Mouse (Mus musculus): Measurements from ENCODE around the gene Tmem167. TPM values are rescaled to one million over a fixed set of nuclear protein-coding genes. Genes with fewer than 3 reads are reported as not detected.
"Not testable (repeated sequence)": the region's sequence is repeated elsewhere in the genome, so short reads cannot be mapped to it uniquely, and the experiment has no call there.

Tmem167 gene
- 63.1 and 70.1 TPM in 2 replicates for polyA plus RNA-seq (2016; fragmentation: Nextera tagmentation; extraction: Ambion mirVana)

DNA sequence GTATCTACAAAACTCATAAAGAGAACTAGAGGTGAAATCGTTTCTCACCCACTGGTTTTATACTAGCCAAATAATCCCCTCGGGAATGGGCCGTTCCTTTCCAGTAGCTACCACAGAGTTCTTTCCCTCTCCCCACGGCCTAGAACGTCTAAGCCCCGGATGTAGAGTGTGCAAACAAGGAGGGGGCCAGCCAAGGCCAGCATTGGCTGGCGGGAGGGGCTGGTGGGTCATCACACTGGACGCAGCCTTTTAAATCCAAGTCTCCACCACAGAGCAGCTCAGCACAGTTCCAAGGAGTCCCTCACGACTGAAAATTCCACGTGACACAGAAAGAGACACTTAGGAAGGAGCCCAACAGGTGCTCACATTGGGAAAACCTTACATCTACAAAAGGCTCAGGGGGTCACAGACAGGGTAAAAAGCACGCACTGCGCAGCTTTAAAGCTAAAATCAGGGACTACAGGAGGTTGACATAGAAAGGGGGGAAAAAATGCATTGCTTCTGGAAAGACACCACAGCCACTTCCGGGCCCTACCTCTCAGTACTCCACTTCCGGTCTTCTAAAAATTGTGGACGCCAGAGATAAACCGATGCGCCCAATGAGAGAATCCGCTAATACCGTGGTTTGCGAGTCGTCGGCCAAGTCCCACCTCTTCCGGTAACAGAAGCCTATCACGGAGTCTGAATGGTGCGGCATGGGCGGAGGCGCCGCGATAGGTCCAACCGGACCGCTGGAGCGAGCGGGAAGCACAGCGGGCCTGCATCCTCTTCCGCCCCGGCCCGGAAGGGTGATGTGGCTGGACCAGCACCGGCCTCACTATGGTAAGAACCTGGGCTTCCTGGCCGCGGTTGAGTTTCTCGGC lies at the start of gene Tmem167, which contains the start of gene Xrcc4:
Gene Tmem167 (plus strand): TSS at position 162 of the 863 bp plus-strand sequence.
Gene Xrcc4 (minus strand): TSS at position 647 of the 863 bp plus-strand sequence.
- DNase-seq (ENCODE audit: low spot score) = peak; percentile 93
- H3K4me3 ChIP-seq = peak within 1 kb of the TSS; percentile 99
- H3K36me3 ChIP-seq = peaks cover 9% of the 10 kb centered on the region
- WGBS = 4% methylated on average over 41 of the region's 41 CpGs
- no peaks in the 10 kb centered on the region for H3K9me3 ChIP-seq (replicated peaks)
- no peaks in the 10 kb centered on the region for H3K27me3 ChIP-seq (ENCODE audit: low read depth, poor library complexity, severe bottlenecking)
- peaks cover 13% of the 10 kb centered on the region for H3K4me1 ChIP-seq
- peak within 1 kb of the TSS; percentile 98 for H3K27ac ChIP-seq

DNA sequence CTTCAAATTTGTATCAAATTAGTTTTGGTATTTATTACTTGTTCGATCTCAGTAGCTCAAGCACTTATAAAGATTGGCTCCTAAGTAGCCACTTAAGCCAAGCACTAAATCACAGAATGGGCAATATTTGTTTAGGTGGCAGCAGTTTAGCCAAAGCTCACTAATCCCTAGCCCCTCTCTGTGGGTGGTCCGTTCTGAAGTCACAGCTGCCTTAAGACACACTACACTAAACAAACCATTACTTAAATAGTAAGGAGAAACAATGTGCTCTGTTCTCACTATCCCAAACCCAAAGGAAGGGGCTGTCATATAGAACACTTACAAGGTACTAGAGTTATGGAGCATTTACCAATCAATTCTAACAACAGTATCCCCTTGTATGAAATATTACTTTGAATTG lies 49.3 kb upstream of the Tmem167 start:
- H3K27me3 ChIP-seq (ENCODE audit: low read depth, poor library complexity, severe bottlenecking) = no peaks in the 10 kb centered on the region
- no peaks in the 10 kb centered on the region for H3K36me3 ChIP-seq
- peak; percentile 41 for DNase-seq (ENCODE audit: low spot score)
- no peaks in the 10 kb centered on the region for H3K9me3 ChIP-seq (replicated peaks)
- H3K27ac ChIP-seq = no peak overlapping the region
- H3K4me1 ChIP-seq = peaks cover 13% of the 10 kb centered on the region; the same call in 1 of the 2 replicates
- H3K4me3 ChIP-seq = no peak overlapping the region
- 35% methylated on average over 2 of the region's 2 CpGs for WGBS

- DNase-seq (ENCODE audit: low spot score) = no peak
- no peak overlapping the region for H3K4me3 ChIP-seq
- 78% methylated on average over 6 of the region's 6 CpGs for WGBS
- H3K27me3 ChIP-seq (ENCODE audit: low read depth, poor library complexity, severe bottlenecking) = no peaks in the 10 kb centered on the region
- H3K27ac ChIP-seq = no peak overlapping the region
- no peaks in the 10 kb centered on the region for H3K9me3 ChIP-seq (replicated peaks)
- no peaks in the 10 kb centered on the region for H3K36me3 ChIP-seq
- H3K4me1 ChIP-seq = no peaks in the 10 kb centered on the region
Observed at GRCm38 (mm10) chr13:90051735-90052134, 37.2 kb upstream of the Tmem167 start.

GRCm38 (mm10) chr13:90052408-90052807 lies 36.5 kb upstream of the Tmem167 start:
- 93% methylated on average over 3 of the region's 3 CpGs for WGBS
- DNase-seq (ENCODE audit: low spot score) = no peak
- Histone ChIP-seq H3K4me1 (no peaks in the 10 kb centered on the region), H3K27me3 (ENCODE audit: low read depth, poor library complexity, severe bottlenecking) (no peaks in the 10 kb centered on the region), H3K36me3 (no peaks in the 10 kb centered on the region), H3K4me3 (no peak overlapping the region), H3K9me3 (replicated peaks) (no peaks in the 10 kb centered on the region), H3K27ac (no peak overlapping the region)

DNA sequence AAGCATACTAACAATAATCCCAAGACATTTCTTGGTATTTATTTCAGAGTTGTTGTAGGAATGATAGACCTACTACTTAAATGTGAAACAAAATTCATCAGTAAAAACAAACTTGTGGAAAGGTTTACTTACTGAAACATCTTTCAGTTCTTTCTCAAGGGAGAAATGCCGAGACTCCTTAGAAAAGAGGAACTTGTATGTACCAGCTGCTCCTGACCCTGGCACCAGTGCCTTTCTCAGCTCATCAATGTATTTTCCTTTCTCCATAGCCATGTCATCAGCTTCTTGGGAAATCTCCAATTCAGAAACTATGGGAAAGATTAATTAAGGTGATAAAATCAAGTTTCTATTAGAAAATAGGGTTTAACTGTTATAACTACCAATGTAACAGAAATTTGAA lies 27.0 kb upstream of the Tmem167 start:
- Histone ChIP-seq H3K27me3 (ENCODE audit: low read depth, poor library complexity, severe bottlenecking) (no peaks in the 10 kb centered on the region), H3K27ac (no peak overlapping the region), H3K36me3 (no peaks in the 10 kb centered on the region), H3K9me3 (replicated peaks) (no peaks in the 10 kb centered on the region), H3K4me1 (no peaks in the 10 kb centered on the region), H3K4me3 (no peak overlapping the region)
- no peak for DNase-seq (ENCODE audit: low spot score)
- WGBS = 97% methylated on average over 1 of the region's 1 CpGs

GRCm38 (mm10) chr13:90089825-90090183 lies 881 bp downstream of the Tmem167 start:
- Histone ChIP-seq H3K36me3 (peaks cover 9% of the 10 kb centered on the region), H3K9me3 (replicated peaks) (no peaks in the 10 kb centered on the region), H3K27ac (peak overlapping the region; percentile 98), H3K27me3 (ENCODE audit: low read depth, poor library complexity, severe bottlenecking) (no peaks in the 10 kb centered on the region), H3K4me1 (peaks cover 13% of the 10 kb centered on the region), H3K4me3 (peak overlapping the region; percentile 99)
- 0% methylated on average over 27 of the region's 27 CpGs for WGBS
- DNase-seq (ENCODE audit: low spot score) = no peak

- Histone ChIP-seq H3K27ac (no peak overlapping the region), H3K36me3 (peaks cover 80% of the 10 kb centered on the region), H3K4me3 (no peak overlapping the region), H3K9me3 (replicated peaks) (no peaks in the 10 kb centered on the region), H3K4me1 (no peaks in the 10 kb centered on the region), H3K27me3 (ENCODE audit: low read depth, poor library complexity, severe bottlenecking) (no peaks in the 10 kb centered on the region)
- DNase-seq (ENCODE audit: low spot score) = no peak
Observed at GRCm38 (mm10) chr13:90101514-90101913, 12.6 kb downstream of the Tmem167 start.

DNA sequence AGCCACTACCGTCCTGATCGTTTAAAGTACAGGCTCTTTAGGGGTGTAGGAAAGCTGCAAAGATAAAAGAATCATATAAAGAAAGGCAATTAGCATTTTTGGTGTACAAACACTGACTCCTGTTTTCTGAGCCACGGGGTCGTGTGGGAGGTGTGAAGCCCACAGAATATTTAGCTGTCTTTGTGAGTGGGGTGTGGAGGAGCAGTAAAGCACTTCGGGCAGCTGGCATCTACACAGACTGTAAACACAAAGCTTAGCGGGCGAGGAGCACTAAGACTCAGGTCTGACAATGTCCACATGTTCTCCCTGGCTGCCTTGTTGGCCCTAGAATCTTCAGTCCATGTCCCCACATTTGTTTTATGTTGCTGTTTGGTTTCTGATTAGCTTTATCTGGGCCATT lies 17.2 kb downstream of the Tmem167 start:
- H3K4me1 ChIP-seq = no peaks in the 10 kb centered on the region
- H3K9me3 ChIP-seq (replicated peaks) = no peaks in the 10 kb centered on the region
- H3K36me3 ChIP-seq = peaks cover 68% of the 10 kb centered on the region
- H3K27ac ChIP-seq = no peak overlapping the region
- no peaks in the 10 kb centered on the region for H3K27me3 ChIP-seq (ENCODE audit: low read depth, poor library complexity, severe bottlenecking)
- no peak overlapping the region for H3K4me3 ChIP-seq
- no peak for DNase-seq (ENCODE audit: low spot score)
- whole genome bisulfite sequencing = 98% methylated on average over 7 of the region's 7 CpGs

DNA sequence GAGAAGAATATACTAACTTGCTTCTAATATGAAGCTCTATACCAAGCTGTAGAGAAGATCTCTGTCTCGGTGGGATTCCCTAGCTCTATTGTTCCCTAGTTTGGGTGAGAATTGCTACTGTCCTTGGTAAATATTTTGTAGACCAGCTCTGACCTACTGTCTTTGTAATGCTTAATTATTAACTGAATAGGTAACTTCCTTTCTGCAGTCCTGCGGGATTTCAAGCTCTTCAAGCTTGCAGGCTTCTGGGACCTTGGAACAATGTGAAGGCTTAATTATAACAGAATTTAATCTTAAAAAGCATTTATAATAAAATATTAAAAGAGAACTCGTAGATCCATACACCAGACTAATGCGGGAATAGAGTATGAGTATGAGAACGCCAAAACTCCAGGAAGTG lies 19.8 kb downstream of the Tmem167 start:
- H3K4me1 ChIP-seq; H3K27ac ChIP-seq; H3K4me3 ChIP-seq; H3K9me3 ChIP-seq (replicated peaks); H3K27me3 ChIP-seq (ENCODE audit: low read depth, poor library complexity, severe bottlenecking); DNase-seq (ENCODE audit: low spot score): not testable (repeated sequence)
- H3K36me3 ChIP-seq = peaks cover 43% of the 10 kb centered on the region
- 95% methylated on average over 5 of the region's 5 CpGs for WGBS

GRCm38 (mm10) chr13:90111681-90112080 lies 22.8 kb downstream of the Tmem167 start:
- WGBS = 72% methylated on average over 1 of the region's 1 CpGs

DNA sequence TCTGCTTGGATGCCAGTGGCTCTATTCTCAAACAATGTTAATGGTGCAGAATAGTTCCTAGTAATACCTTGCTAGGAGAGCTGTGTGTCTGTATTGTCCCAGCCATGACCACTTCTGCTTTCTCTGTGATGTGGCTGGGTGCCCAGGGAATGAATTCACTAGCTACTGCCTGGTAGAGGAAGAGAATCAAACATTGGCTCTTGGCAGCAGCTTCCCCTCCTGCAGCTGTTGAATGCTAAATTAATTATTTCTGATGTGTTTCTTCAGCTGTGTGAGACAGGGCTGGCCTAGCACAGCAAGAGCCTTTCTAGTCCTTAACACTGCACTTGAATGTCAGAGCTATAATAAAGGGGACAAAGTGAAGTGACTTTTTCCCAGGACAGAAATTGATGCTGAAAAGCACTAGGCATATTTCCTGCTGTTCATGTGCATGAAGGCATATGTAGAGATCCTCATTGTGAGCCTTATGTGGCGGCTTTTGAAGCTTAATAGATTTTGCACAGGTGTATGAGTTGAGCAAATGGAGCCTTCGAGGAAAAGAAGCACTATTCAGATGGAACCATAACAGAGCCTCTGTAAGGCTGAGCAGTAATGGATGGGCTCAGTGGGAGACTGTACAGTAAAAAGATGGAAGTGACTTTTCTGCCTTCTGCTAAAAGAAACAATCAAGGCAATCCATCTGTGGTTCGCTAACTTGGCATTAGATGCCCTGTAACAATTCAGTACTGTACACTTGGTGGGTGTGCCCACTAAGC lies 47.4 kb downstream of the Tmem167 start:
- 90% methylated on average over 3 of the region's 3 CpGs for WGBS
- H3K27ac ChIP-seq = no peak overlapping the region
- no peaks in the 10 kb centered on the region for H3K9me3 ChIP-seq (replicated peaks)
- H3K27me3 ChIP-seq (ENCODE audit: low read depth, poor library complexity, severe bottlenecking) = no peaks in the 10 kb centered on the region
- peaks cover 5% of the 10 kb centered on the region for H3K4me1 ChIP-seq
- DNase-seq (ENCODE audit: low spot score) = no peak
- H3K4me3 ChIP-seq = no peak overlapping the region
- H3K36me3 ChIP-seq = no peaks in the 10 kb centered on the region

More at GRCm38 (mm10) chr13:90111681-90112080, 22.8 kb downstream of the Tmem167 start:
- DNase-seq (ENCODE audit: low spot score) = no peak
- Histone ChIP-seq H3K27ac (no peak overlapping the region), H3K4me3 (no peak overlapping the region), H3K27me3 (ENCODE audit: low read depth, poor library complexity, severe bottlenecking) (no peaks in the 10 kb centered on the region), H3K9me3 (replicated peaks) (no peaks in the 10 kb centered on the region), H3K4me1 (no peaks in the 10 kb centered on the region), H3K36me3 (peaks cover 16% of the 10 kb centered on the region)

DNA sequence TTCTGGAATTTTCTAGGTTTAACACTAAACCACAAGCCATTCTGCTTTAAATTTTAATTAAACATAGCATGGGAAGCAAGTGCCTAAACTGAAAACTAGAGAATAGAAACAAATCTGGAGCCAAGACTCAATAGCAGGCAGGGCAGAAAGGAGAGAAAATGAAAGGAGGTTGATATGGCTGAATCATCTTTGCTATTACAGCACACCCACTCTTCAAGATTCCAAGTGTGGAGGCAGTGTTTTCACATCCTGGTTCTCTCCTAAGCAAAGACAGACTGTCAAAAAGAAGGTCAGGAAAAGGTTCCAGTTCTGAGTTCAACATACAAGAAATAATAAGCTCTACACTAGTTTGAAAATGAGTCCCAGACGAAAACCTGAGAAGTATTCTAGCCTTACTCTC lies 52.8 kb downstream of the Tmem167 start:
- Histone ChIP-seq H3K27me3 (ENCODE audit: low read depth, poor library complexity, severe bottlenecking) (no peaks in the 10 kb centered on the region), H3K4me1 (peaks cover 5% of the 10 kb centered on the region), H3K36me3 (no peaks in the 10 kb centered on the region), H3K27ac (no peak overlapping the region), H3K4me3 (no peak overlapping the region), H3K9me3 (replicated peaks) (no peaks in the 10 kb centered on the region)
- no peak for DNase-seq (ENCODE audit: low spot score)
- 96% methylated on average over 1 of the region's 1 CpGs for WGBS

DNA sequence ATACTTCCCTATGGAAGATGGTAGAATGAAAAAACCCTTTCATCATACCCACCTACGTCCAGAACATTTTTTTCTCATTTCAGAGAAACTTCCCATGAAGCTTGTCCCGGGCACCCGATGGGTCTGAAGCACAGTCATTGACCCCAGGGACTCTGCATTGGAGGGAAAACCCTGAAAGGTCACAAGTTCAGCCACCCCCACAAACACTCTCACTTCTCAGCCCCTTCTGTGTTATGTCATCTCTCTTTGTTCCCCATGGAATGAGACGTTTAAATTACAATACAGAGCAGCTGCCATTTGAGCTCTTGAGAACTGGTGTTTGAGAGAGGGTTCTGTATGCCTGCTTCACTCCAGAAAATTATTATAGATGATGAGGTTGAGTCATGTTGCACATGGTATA lies 54.3 kb downstream of the Tmem167 start:
- 20% methylated on average over 4 of the region's 4 CpGs for WGBS
- DNase-seq (ENCODE audit: low spot score) = no peak
- no peaks in the 10 kb centered on the region for H3K27me3 ChIP-seq (ENCODE audit: low read depth, poor library complexity, severe bottlenecking)

More for the DNA sequence above, 54.3 kb downstream of the Tmem167 start:
- H3K27ac ChIP-seq = no peak overlapping the region
- no peaks in the 10 kb centered on the region for H3K9me3 ChIP-seq (replicated peaks)
- H3K4me3 ChIP-seq = no peak overlapping the region
- peaks cover 5% of the 10 kb centered on the region for H3K4me1 ChIP-seq
- no peaks in the 10 kb centered on the region for H3K36me3 ChIP-seq
